Mouse (Mus musculus) liver, embryonic 15.5 days (tissue): ENCODE results near the gene Zmynd10. TPM values are rescaled to one million over a fixed set of nuclear protein-coding genes. Genes with fewer than 3 reads are reported as not detected.

ENCODE experiments used
- ATAC-seq: fragments of 200-750 bp; cut with Nextera tagmentation; 2 replicates; pipeline ENCODE4 v1.8.0; 2017; ENCODE audit warnings: moderate number of reproducible peaks, mild to moderate bottlenecking, moderate library complexity; ENCODE audit not compliant: insufficient read depth
- H3K27ac ChIP-seq: fragments of 300-500 bp; sonication (generic); replicated peaks from 2 replicates; pipeline ENCODE4 v1.5.1; 2015; ENCODE audit warnings: mild to moderate bottlenecking, inconsistent platforms
- H3K27me3 ChIP-seq: fragments of 300-500 bp; sonication (generic); 2 replicates; pipeline ENCODE4 v1.6.1; 2015; ENCODE audit warnings: mild to moderate bottlenecking, inconsistent platforms
- H3K36me3 ChIP-seq: fragments of 300-500 bp; sonication (generic); replicated peaks from 2 replicates; pipeline ENCODE4 v1.6.1; 2015; ENCODE audit warnings: moderate library complexity, mild to moderate bottlenecking, inconsistent platforms
- H3K4me1 ChIP-seq: fragments of 300-500 bp; sonication (generic); replicated peaks from 2 replicates; pipeline ENCODE4 v1.6.1; 2015; ENCODE audit warnings: inconsistent platforms
- H3K4me2 ChIP-seq: fragments of 300-500 bp; sonication (generic); 2 replicates; pipeline ENCODE4 v1.6.1; 2015; ENCODE audit warnings: moderate library complexity, mild to moderate bottlenecking, inconsistent platforms
- H3K4me3 ChIP-seq: fragments of 300-500 bp; sonication (generic); replicated peaks from 2 replicates; pipeline ENCODE4 v1.5.1; 2015; ENCODE audit warnings: mild to moderate bottlenecking, inconsistent platforms
- H3K9ac ChIP-seq: fragments of 300-500 bp; sonication (generic); 2 replicates; pipeline ENCODE4 v1.6.1; 2015; ENCODE audit warnings: moderate library complexity, mild to moderate bottlenecking, inconsistent platforms
- H3K9me3 ChIP-seq: fragments of 300-500 bp; sonication (generic); replicated peaks from 2 replicates; pipeline ENCODE4 v1.6.1; 2016; ENCODE audit warnings: inconsistent platforms
- WGBS: fragments of 180-500 bp; shearing (Covaris S2); methylation state at CpG from one replicate; pipeline ENCODE4 v1.1.7; 2015; ENCODE audit warnings: mixed read lengths; ENCODE audit not compliant: insufficient replicate concordance; 5-methylcytosine and 5-hydroxymethylcytosine counted together
- polyA plus RNA-seq: library from polyadenylated mRNA; unstranded; fragments of >200 nt; fragmentation: Nextera tagmentation; extraction: Ambion mirVana; gene quantifications from 2 replicates; pipeline ENCODE4 v1.2.1, GENCODE M21; 2015

Zmynd10 gene
- polyA plus RNA-seq = 0.64 and 1.0 TPM in 2 replicates

DNA sequence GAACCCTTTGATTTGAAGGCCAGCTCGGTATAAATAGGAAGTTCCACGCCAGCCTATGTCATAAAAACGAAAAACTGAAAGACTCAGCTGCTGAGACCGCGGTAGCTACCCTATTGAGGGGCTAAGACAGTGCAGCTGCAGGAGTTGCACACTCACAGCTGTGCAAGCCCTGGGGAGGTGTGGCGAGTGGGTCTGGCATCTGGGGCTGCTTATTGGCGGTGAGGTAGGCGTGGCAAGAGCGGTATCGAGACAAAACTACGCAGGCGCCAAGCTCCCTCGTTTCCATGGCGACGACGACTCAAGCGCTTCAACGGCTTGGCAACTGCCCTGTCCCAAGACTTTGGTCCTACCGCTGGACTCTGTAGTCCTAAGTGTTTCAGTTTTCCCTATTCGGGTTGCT is at the start of gene Zmynd10:
Gene Zmynd10 (plus strand): TSS at position 273 of the 400 bp plus-strand sequence.
- Histone ChIP-seq H3K27ac (peak within 1 kb of the TSS; percentile 15; the same call in 1 of the 2 replicates), H3K4me3 (peak within 1 kb of the TSS; percentile 13; the same call in 1 of the 2 replicates), H3K36me3 (peaks cover 17% of the 10 kb centered on the region), H3K4me1 (peaks cover 60% of the 10 kb centered on the region), H3K4me2 (peak within 1 kb of the TSS; percentile 51), H3K27me3 (peaks cover 39% of the 10 kb centered on the region), H3K9ac (no peak within 1 kb of the TSS), H3K9me3 (no peaks in the 10 kb centered on the region)
- WGBS = 5% methylated on average over 20 of the region's 20 CpGs
- peak; percentile 51 for ATAC-seq

DNA sequence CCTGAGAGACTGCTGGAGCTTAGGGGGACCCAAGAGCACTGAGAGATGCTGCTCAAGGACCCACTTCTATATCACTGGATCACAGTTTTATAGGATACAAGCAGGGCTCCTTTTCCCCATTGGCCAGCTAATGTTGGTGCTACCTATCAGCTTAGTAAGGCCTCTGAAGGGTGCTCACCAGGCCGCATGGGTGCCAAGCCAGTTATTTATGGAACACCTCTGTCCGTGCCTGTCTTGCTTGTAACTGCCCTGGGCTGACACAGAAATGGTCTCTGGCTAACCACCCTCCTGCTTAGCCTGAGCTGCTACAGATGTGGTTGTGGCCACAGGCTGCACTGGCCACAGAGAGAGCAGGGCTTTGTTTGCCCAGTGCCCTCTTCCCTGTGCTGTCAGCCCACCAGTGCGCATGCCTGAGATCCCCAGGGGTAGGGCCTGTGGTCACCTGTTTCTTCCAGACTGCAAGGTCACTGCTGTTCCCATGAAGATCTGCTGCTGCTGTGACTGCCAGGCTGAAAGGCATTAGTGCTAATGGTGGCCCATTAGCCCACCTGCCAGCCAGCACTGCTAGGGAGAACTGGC is 46.3 kb upstream of the Zmynd10 start:
- H3K27ac ChIP-seq = no peak overlapping the region
- H3K9me3 ChIP-seq = no peaks in the 10 kb centered on the region
- ATAC-seq = no peak
- peaks cover 17% of the 10 kb centered on the region for H3K4me1 ChIP-seq
- H3K4me3 ChIP-seq = no peak overlapping the region
- H3K27me3 ChIP-seq = peaks cover 19% of the 10 kb centered on the region; the same call in 1 of the 2 replicates
- H3K4me2 ChIP-seq = no peak overlapping the region
- 62% methylated on average over 3 of the region's 3 CpGs for WGBS
- no peaks in the 10 kb centered on the region for H3K36me3 ChIP-seq
- no peak overlapping the region for H3K9ac ChIP-seq

GRCm38 (mm10) chr9:107502131-107502846 is 44.8 kb upstream of the Zmynd10 start:
- 61% methylated on average over 12 of the region's 12 CpGs for WGBS
- H3K27me3 ChIP-seq = peaks cover 31% of the 10 kb centered on the region; the same call in 1 of the 2 replicates

DNA sequence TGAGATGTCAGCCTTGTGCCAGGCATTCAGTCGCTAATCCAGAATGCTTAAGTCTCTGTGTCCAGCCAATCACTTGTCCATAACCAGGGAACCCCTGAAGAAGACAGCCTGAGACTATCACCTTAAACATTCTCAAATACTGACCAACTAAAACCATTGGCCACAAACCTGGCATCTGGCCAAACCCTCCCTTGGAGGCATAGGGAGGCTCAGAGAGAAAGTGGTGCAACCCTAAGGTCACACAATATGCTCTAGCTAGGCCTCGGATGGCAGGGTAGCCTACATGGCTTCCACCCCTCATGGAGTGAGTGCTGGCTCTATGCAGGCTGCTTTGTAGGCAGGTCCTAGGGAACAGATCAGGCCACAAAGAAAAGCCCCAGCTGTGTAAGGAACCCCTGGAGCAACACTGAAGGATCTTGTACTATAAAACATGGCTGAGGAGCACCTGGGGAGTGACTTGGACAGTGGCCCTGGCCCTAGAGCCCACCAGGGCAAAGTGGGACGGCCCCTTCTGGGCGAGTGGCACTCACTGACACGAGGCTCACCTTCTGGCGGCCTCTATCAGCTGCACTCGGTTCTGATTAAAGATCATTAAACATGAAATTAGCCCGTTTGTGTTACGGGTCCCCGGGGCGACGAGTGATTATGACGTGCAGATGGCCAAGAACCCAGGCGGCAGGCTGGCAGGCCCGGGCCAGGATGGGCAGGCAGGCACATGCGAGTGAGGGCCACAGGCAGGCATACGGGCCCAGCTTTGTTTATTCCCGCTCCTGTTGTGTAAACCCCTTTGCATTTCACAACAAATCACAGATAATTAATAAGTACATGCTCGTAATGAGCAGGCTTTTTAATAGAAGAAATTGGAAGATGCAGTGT is 42.2 kb upstream of the Zmynd10 start:
- no peak overlapping the region for H3K4me3 ChIP-seq
- no peak overlapping the region for H3K4me2 ChIP-seq
- H3K36me3 ChIP-seq = no peaks in the 10 kb centered on the region
- H3K9ac ChIP-seq = no peak overlapping the region
- no peak for ATAC-seq
- H3K9me3 ChIP-seq = no peaks in the 10 kb centered on the region
- H3K27me3 ChIP-seq = peaks cover 38% of the 10 kb centered on the region; the same call in 1 of the 2 replicates
- WGBS = 70% methylated on average over 19 of the region's 19 CpGs
- H3K4me1 ChIP-seq = no peaks in the 10 kb centered on the region
- no peak overlapping the region for H3K27ac ChIP-seq

More at GRCm38 (mm10) chr9:107502131-107502846, 44.8 kb upstream of the Zmynd10 start:
- Histone ChIP-seq H3K36me3 (no peaks in the 10 kb centered on the region), H3K9ac (no peak overlapping the region), H3K4me2 (no peak overlapping the region), H3K4me3 (no peak overlapping the region), H3K9me3 (no peaks in the 10 kb centered on the region), H3K27ac (no peak overlapping the region), H3K4me1 (peaks cover 2% of the 10 kb centered on the region)
- ATAC-seq = no peak

- Histone ChIP-seq H3K9ac (no peak overlapping the region), H3K4me1 (no peaks in the 10 kb centered on the region), H3K27me3 (peaks cover 49% of the 10 kb centered on the region; the same call in 1 of the 2 replicates), H3K4me3 (no peak overlapping the region), H3K36me3 (no peaks in the 10 kb centered on the region), H3K27ac (no peak overlapping the region), H3K9me3 (no peaks in the 10 kb centered on the region), H3K4me2 (no peak overlapping the region)
- 53% methylated on average over 10 of the region's 10 CpGs for WGBS
- no peak for ATAC-seq
Measured at GRCm38 (mm10) chr9:107508266-107508665, 38.8 kb upstream of the Zmynd10 start.

GRCm38 (mm10) chr9:107510384-107511100 is 36.6 kb upstream of the Zmynd10 start:
- no peak overlapping the region for H3K4me3 ChIP-seq
- H3K27ac ChIP-seq = no peak overlapping the region
- H3K9ac ChIP-seq = no peak overlapping the region
- ATAC-seq = no peak
- no peaks in the 10 kb centered on the region for H3K4me1 ChIP-seq
- H3K4me2 ChIP-seq = no peak overlapping the region
- 62% methylated on average over 14 of the region's 14 CpGs for WGBS
- no peaks in the 10 kb centered on the region for H3K36me3 ChIP-seq
- peaks cover 47% of the 10 kb centered on the region; the same call in 1 of the 2 replicates for H3K27me3 ChIP-seq
- H3K9me3 ChIP-seq = no peaks in the 10 kb centered on the region

- no peaks in the 10 kb centered on the region for H3K4me1 ChIP-seq
- no peak overlapping the region for H3K9ac ChIP-seq
- H3K27ac ChIP-seq = no peak overlapping the region
- H3K4me2 ChIP-seq = no peak overlapping the region
- no peak overlapping the region for H3K4me3 ChIP-seq
- peaks cover 42% of the 10 kb centered on the region; the same call in 1 of the 2 replicates for H3K27me3 ChIP-seq
- no peaks in the 10 kb centered on the region for H3K9me3 ChIP-seq
- no peaks in the 10 kb centered on the region for H3K36me3 ChIP-seq
- WGBS = 65% methylated on average over 8 of the region's 8 CpGs
- no peak for ATAC-seq
Measured at GRCm38 (mm10) chr9:107511436-107511835, 35.7 kb upstream of the Zmynd10 start.

DNA sequence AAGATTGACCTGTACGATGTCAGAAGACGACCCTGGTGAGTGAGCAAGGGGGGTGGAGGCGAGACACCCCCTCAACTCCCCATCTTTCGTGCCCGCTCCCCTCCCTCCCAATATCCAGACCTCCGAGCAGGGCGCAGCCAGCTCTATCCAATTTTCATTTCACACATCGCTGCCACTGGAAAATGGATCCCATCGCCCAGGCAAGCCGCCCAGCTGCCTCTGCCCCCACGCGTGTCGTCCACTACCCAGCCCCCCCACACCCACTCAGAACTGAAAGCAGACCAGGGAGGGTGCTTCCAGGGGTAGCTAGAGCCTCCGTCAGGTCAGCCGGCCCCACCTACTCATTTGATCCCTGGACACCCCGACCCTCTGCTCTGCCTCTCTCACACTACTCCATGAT is 34.8 kb upstream of the Zmynd10 start:
- H3K36me3 ChIP-seq = no peaks in the 10 kb centered on the region
- H3K4me1 ChIP-seq = no peaks in the 10 kb centered on the region
- no peak overlapping the region for H3K4me2 ChIP-seq
- no peaks in the 10 kb centered on the region for H3K9me3 ChIP-seq
- H3K27ac ChIP-seq = no peak overlapping the region
- WGBS = 75% methylated on average over 16 of the region's 16 CpGs
- H3K4me3 ChIP-seq = no peak overlapping the region
- H3K27me3 ChIP-seq = peaks cover 34% of the 10 kb centered on the region; the same call in 1 of the 2 replicates
- ATAC-seq = no peak
- H3K9ac ChIP-seq = no peak overlapping the region

DNA sequence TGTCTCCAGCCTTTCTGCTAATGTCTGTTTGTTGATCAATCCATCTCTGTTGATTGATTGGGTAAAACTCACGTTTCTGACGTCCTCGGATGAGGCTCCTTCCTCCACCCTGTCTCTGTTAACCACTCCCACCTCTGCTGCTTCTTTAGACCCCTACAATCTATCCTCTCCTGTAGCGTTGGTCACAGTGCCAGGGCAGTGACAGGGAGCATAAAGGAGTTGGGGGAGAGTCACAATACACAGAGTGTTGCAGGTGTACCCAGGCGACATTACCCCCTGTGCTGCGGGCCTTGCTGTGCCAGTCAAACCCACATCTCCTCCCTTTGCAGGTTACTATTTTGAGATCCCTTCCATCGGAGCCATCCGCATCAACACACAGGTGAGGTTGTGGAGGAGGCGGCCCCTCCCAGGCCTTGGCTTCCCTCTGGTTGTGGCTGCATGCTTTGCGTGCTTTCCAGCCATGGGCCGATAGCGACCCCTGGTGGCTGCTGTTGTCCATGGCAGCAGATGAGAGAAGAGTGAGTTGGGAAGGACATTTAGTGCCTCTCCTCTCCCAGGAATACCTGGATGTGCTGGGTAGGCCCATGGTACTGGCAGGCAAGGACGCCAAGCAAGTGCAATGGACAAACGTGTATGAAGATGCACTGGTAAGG is 32.7 kb upstream of the Zmynd10 start:
- Histone ChIP-seq H3K4me3 (no peak overlapping the region), H3K4me2 (no peak overlapping the region), H3K9ac (no peak overlapping the region), H3K27ac (no peak overlapping the region), H3K36me3 (no peaks in the 10 kb centered on the region), H3K4me1 (no peaks in the 10 kb centered on the region), H3K27me3 (peaks cover 25% of the 10 kb centered on the region; the same call in 1 of the 2 replicates), H3K9me3 (no peaks in the 10 kb centered on the region)
- 20% methylated on average over 14 of the region's 14 CpGs for WGBS
- ATAC-seq = no peak

DNA sequence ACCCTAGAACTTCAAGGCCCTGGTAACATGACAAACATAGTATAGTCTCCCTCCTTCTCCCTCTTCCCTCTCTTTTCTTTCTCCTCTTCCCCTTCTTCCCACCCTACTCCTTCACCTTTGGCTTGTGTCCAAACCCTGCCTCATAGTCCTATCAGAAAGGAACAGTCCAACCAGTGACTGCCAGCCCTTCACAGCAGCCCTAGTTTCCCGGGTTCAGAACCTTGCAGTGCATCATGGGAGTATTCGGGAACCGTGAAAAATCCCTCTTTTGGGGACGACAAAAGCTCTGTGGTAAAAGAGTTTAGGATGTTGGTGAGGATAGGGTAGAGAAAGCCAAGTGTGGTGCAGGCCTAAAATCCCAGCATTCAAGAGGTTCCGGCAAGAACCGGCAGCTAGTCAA is 26.8 kb upstream of the Zmynd10 start:
- 64% methylated on average over 6 of the region's 6 CpGs for WGBS
- no peaks in the 10 kb centered on the region for H3K9me3 ChIP-seq
- no peaks in the 10 kb centered on the region for H3K36me3 ChIP-seq
- H3K4me2 ChIP-seq = no peak overlapping the region
- H3K27me3 ChIP-seq = peaks cover 54% of the 10 kb centered on the region
- H3K9ac ChIP-seq = no peak overlapping the region
- H3K4me3 ChIP-seq = no peak overlapping the region
- ATAC-seq = no peak
- no peak overlapping the region for H3K27ac ChIP-seq
- 0 out of 2 replicates have a peak, but pooled peaks cover 10% of the 10 kb centered on the region for H3K4me1 ChIP-seq
